Mouse (Mus musculus): ENCODE measurements around the gene Cdk6.

The Cdk6 gene

GRCm38 (mm10) chr5:3571266-3571665, 230.0 kb downstream of the Cdk6 start, which contains the start of gene 1700109H08Rik:
1700109H08Rik (plus strand) TSS chr5:3571566.
- no peak for DNase-seq (ENCODE audit: low read depth)

DNA sequence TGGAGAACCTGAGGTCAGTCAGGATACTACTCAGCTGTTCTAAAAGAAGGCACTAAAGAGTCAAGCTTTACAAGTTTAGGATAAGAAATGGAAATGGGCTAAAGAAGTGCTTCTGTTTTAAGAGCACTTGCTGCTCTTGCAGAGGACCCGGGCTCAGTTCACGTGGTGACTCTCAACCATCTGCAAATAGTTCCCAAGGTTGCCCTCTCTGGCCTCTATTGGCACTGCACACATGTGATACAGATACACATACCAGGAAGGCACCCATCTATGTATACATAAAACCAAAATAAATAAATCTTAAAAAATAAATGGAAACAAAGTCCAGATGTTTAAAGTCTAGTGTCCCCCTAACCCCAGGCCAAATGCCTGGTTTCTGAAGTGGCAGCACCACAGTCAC, 233.5 kb downstream of the Cdk6 start:
- no peak for DNase-seq (ENCODE audit: low read depth)

DNA sequence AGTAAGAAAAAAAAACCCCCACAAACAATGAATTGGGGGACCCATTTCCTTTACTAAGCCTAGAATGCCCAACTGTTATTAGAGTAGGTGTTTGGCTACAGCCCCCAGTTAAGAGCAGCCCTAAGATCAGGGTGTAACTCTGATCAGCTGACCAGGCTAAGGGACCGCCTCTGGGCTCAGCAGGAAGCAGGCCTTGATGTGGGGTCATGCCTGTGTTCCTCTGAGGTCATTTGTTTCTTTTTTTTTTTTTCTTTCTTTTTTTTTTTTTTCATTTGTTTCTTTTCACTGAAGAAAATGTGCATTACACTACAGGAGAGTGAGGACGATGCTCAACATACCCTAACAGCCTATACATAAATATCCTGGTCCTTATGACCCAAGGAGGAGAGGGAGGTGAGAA, 236.7 kb downstream of the Cdk6 start:
- DNase-seq (ENCODE audit: low read depth): no peak

DNA sequence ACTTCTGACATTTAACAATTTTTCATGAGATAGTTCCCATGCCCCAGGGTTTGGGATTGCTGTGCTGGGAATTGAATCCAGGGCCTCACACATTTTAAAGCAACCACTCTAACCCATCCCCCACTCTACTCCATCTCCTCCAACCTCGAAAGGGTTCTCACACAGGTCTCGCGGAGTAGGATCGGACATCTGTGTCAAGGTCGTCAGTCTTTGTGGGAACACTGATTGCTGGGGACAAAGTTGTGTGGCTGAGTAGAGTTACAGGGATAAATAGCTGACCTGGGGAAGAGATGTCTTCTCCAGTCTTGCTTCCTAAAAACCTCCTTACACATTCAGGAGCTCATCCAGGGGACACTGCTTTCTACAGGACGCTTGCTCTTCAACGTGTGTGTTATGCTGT, 237.8 kb downstream of the Cdk6 start:
- DNase-seq (ENCODE audit: low read depth): no peak

Data from fibroblast of lung, adult 2 months (primary cell).